Mouse (Mus musculus) MEL (cell line): ENCODE measurements around the gene Herc1. TPM values are rescaled to one million over a fixed set of nuclear protein-coding genes. Genes with fewer than 3 reads are reported as not detected.

ENCODE experiments used
- DNase-seq: peaks from one replicate; pipeline ENCODE4 v3.0.0; 2011; ENCODE audit warnings: low read depth, low spot score
- H3K27ac ChIP-seq: 2 replicates; pipeline ENCODE4 v1.5.1; 2012; ENCODE audit warnings: low read depth, mild to moderate bottlenecking, control low read depth, low read length, moderate library complexity; ENCODE audit not compliant: control insufficient read depth
- H3K27me3 ChIP-seq, 2 experiments: fragments of 150-350 bp in 1 of 2; sonication (generic) in 1 of 2; 2 replicates each; pipeline ENCODE4 v1.6.1; 2012; ENCODE audit warnings: low read length in 2 of 2, mild to moderate bottlenecking in 2 of 2, improper control_type of control experiment in 1 of 2, moderate library complexity in 1 of 2; ENCODE audit not compliant: insufficient read depth in 2 of 2, control insufficient read depth in 1 of 2
- H3K36me3 ChIP-seq, 2 experiments: 2 replicates each; pipeline ENCODE4 v1.6.1; 2012 to 2014; ENCODE audit warnings: low read length in 2 of 2, improper control_type of control experiment in 1 of 2, inconsistent platforms in 1 of 2, mild to moderate bottlenecking in 1 of 2; ENCODE audit not compliant: insufficient read depth in 2 of 2, control insufficient read depth in 1 of 2
- H3K4me1 ChIP-seq, 2 experiments: fragments of 150-350 bp in 1 of 2; sonication (generic) in 1 of 2; 2 replicates each; pipeline ENCODE4 v1.6.1; 2012; ENCODE audit warnings: low read length in 2 of 2, improper control_type of control experiment in 1 of 2, mild to moderate bottlenecking in 1 of 2; ENCODE audit not compliant: insufficient read depth in 2 of 2, control insufficient read depth in 1 of 2
- H3K4me3 ChIP-seq, 2 experiments: fragments of 150-350 bp in 1 of 2; sonication (generic) in 1 of 2; 2 replicates each; pipeline ENCODE4 v1.5.1; 2012; ENCODE audit warnings: low read depth in 2 of 2, low read length in 2 of 2, mild to moderate bottlenecking in 2 of 2, moderate library complexity in 2 of 2, control low read depth in 1 of 2, improper control_type of control experiment in 1 of 2; ENCODE audit not compliant: control insufficient read depth in 1 of 2, insufficient read depth in 1 of 2
- H3K79me2 ChIP-seq: 2 replicates; pipeline ENCODE4 v1.6.1; 2012; ENCODE audit warnings: mild to moderate bottlenecking, low read length, moderate library complexity; ENCODE audit not compliant: control insufficient read depth, poor library complexity, insufficient read depth
- H3K9ac ChIP-seq: 2 replicates; pipeline ENCODE4 v1.6.1; 2012; ENCODE audit warnings: low read depth, mild to moderate bottlenecking, control low read depth, low read length, moderate library complexity; ENCODE audit not compliant: control insufficient read depth, poor library complexity, severe bottlenecking
- H3K9me3 ChIP-seq: fragments of 150-350 bp; sonication (generic); replicated peaks from 2 replicates; pipeline ENCODE4 v1.6.1; 2012; ENCODE audit warnings: mild to moderate bottlenecking, low read length, improper control_type of control experiment, moderate library complexity; ENCODE audit not compliant: insufficient read depth
- BHLHE40 ChIP-seq: IDR thresholded peaks from 2 replicates; pipeline ENCODE4 v1.6.1; 2012; ENCODE audit warnings: low read depth, mild to moderate bottlenecking, inconsistent platforms, low read length, improper control_type of control experiment, borderline replicate concordance
- CHD1 ChIP-seq: IDR thresholded peaks from 2 replicates; pipeline ENCODE4 v1.6.1; 2012; ENCODE audit warnings: low read depth, mild to moderate bottlenecking, inconsistent platforms, low read length, improper control_type of control experiment
- CHD2 ChIP-seq: IDR thresholded peaks from 2 replicates; pipeline ENCODE4 v1.6.1; 2011; ENCODE audit warnings: low read length, improper control_type of control experiment
- CTCF ChIP-seq, 3 experiments: IDR thresholded peaks in 2 of 3; conservative IDR thresholded peaks in 1 of 3; 2 replicates each; pipeline ENCODE4 v1.5.1; 2011 to 2012; ENCODE audit warnings: low read length in 3 of 3, low read depth in 2 of 3, mild to moderate bottlenecking in 2 of 3, improper control_type of control experiment in 1 of 3, inconsistent platforms in 1 of 3, mixed read lengths in 1 of 3, moderate library complexity in 1 of 3; ENCODE audit not compliant: control insufficient read depth in 1 of 3, insufficient read depth in 1 of 3, poor library complexity in 1 of 3, severe bottlenecking in 1 of 3
- EP300 ChIP-seq, 2 experiments: IDR thresholded peaks; 2 replicates each; pipeline ENCODE4 v1.6.1; 2011; ENCODE audit warnings: improper control_type of control experiment in 2 of 2, low read length in 2 of 2, low read depth in 1 of 2, mild to moderate bottlenecking in 1 of 2
- ETS1 ChIP-seq: IDR thresholded peaks from 2 replicates; pipeline ENCODE4 v1.6.1; 2012; ENCODE audit warnings: low read depth, mild to moderate bottlenecking, inconsistent platforms, low read length, improper control_type of control experiment, moderate library complexity
- GATA1 ChIP-seq: IDR thresholded peaks from 2 replicates; pipeline ENCODE4 v1.6.1; 2011; ENCODE audit warnings: low read depth, low read length, improper control_type of control experiment
- HCFC1 ChIP-seq: IDR thresholded peaks from 2 replicates; pipeline ENCODE4 v1.6.1; 2012; ENCODE audit warnings: low read depth, mild to moderate bottlenecking, inconsistent platforms, low read length, improper control_type of control experiment, moderate library complexity
- JUND ChIP-seq: IDR thresholded peaks from 2 replicates; pipeline ENCODE4 v1.6.1; 2011; ENCODE audit warnings: low read depth, mild to moderate bottlenecking, improper control_type of control experiment, low read length
- MAFK ChIP-seq: IDR thresholded peaks from 2 replicates; pipeline ENCODE4 v1.6.1; 2011; ENCODE audit warnings: low read depth, mild to moderate bottlenecking, low read length, improper control_type of control experiment, borderline replicate concordance
- MAX ChIP-seq: IDR thresholded peaks from 2 replicates; pipeline ENCODE4 v1.6.1; 2011; ENCODE audit warnings: low read length, improper control_type of control experiment
- MAZ ChIP-seq: IDR thresholded peaks from 2 replicates; pipeline ENCODE4 v1.6.1; 2012; ENCODE audit warnings: low read depth, mild to moderate bottlenecking, inconsistent platforms, low read length, improper control_type of control experiment
- MEF2A ChIP-seq: IDR thresholded peaks from 2 replicates; pipeline ENCODE4 v1.6.1; 2014; ENCODE audit warnings: low read depth, mild to moderate bottlenecking, inconsistent platforms, low read length, improper control_type of control experiment; ENCODE audit not compliant: poor library complexity, insufficient replicate concordance, severe bottlenecking; ENCODE audit errors: extremely low read depth
- MXI1 ChIP-seq: IDR thresholded peaks from 2 replicates; pipeline ENCODE4 v1.6.1; 2011; ENCODE audit warnings: mild to moderate bottlenecking, low read depth, low read length, improper control_type of control experiment
- MYB ChIP-seq: IDR thresholded peaks from 2 replicates; pipeline ENCODE4 v1.6.1; 2011; ENCODE audit warnings: mild to moderate bottlenecking, low read depth, low read length, improper control_type of control experiment
- MYC ChIP-seq: IDR thresholded peaks from 2 replicates; pipeline ENCODE4 v1.6.1; 2011; ENCODE audit warnings: low read depth, mild to moderate bottlenecking, low read length, improper control_type of control experiment, moderate library complexity
- NELFE ChIP-seq: IDR thresholded peaks from 2 replicates; pipeline ENCODE4 v1.6.1; 2011; ENCODE audit warnings: low read depth, low read length, improper control_type of control experiment
- POLR2A ChIP-seq, 2 experiments: IDR thresholded peaks; 2 replicates each; pipeline ENCODE4 v1.6.1; 2011 to 2012; ENCODE audit warnings: low read length in 2 of 2, mild to moderate bottlenecking in 2 of 2, control low read depth in 1 of 2, improper control_type of control experiment in 1 of 2, low read depth in 1 of 2, moderate library complexity in 1 of 2; ENCODE audit not compliant: control insufficient read depth in 1 of 2, insufficient read depth in 1 of 2, poor library complexity in 1 of 2
- POLR2AphosphoS2 ChIP-seq: IDR thresholded peaks from 2 replicates; pipeline ENCODE4 v1.6.1; 2011; ENCODE audit warnings: low read length, improper control_type of control experiment
- POLR2AphosphoS5 ChIP-seq: IDR thresholded peaks from 2 replicates; pipeline ENCODE4 v1.6.1; 2012; ENCODE audit warnings: low read depth, borderline replicate concordance, mild to moderate bottlenecking, inconsistent platforms, low read length, moderate library complexity, mixed read lengths
- RAD21 ChIP-seq: IDR thresholded peaks from 2 replicates; pipeline ENCODE4 v1.6.1; 2011; ENCODE audit warnings: mild to moderate bottlenecking, low read depth, low read length, improper control_type of control experiment
- RCOR1 ChIP-seq: IDR thresholded peaks from 2 replicates; pipeline ENCODE4 v1.6.1; 2012; ENCODE audit warnings: low read depth, mild to moderate bottlenecking, inconsistent platforms, low read length, improper control_type of control experiment
- SIN3A ChIP-seq: IDR thresholded peaks from 2 replicates; pipeline ENCODE4 v1.6.1; 2012; ENCODE audit warnings: low read length, improper control_type of control experiment, inconsistent platforms
- SMC3 ChIP-seq: IDR thresholded peaks from 2 replicates; pipeline ENCODE4 v1.6.1; 2011; ENCODE audit warnings: low read depth, low read length, improper control_type of control experiment
- TBP ChIP-seq: IDR thresholded peaks from 2 replicates; pipeline ENCODE4 v1.8.0; 2011; ENCODE audit warnings: low read depth, low read length, improper control_type of control experiment
- TCF12 ChIP-seq: IDR thresholded peaks from 2 replicates; pipeline ENCODE4 v1.6.1; 2014; ENCODE audit warnings: low read depth, mild to moderate bottlenecking, inconsistent platforms, low read length, improper control_type of control experiment, moderate library complexity
- UBTF ChIP-seq: IDR thresholded peaks from 2 replicates; pipeline ENCODE4 v1.6.1; 2012; ENCODE audit warnings: low read depth, mild to moderate bottlenecking, inconsistent platforms, low read length, improper control_type of control experiment, moderate library complexity, borderline replicate concordance; ENCODE audit not compliant: insufficient read depth
- USF2 ChIP-seq, 2 experiments: IDR thresholded peaks; 2 replicates each; pipeline ENCODE4 v1.6.1; 2011 to 2012; ENCODE audit warnings: improper control_type of control experiment in 2 of 2, low read length in 2 of 2, borderline replicate concordance in 1 of 2, inconsistent platforms in 1 of 2, low read depth in 1 of 2, mild to moderate bottlenecking in 1 of 2; ENCODE audit not compliant: insufficient read depth in 1 of 2
- ZC3H11A ChIP-seq: IDR thresholded peaks from 2 replicates; pipeline ENCODE4 v1.6.1; 2012; ENCODE audit warnings: low read depth, mild to moderate bottlenecking, inconsistent platforms, low read length, improper control_type of control experiment
- ZKSCAN1 ChIP-seq: IDR thresholded peaks from 2 replicates; pipeline ENCODE4 v1.6.1; 2012; ENCODE audit warnings: low read depth, mild to moderate bottlenecking, inconsistent platforms, low read length, improper control_type of control experiment, moderate library complexity
- ZMIZ1 ChIP-seq: IDR thresholded peaks from 2 replicates; pipeline ENCODE4 v1.6.1; 2012; ENCODE audit warnings: low read depth, mild to moderate bottlenecking, inconsistent platforms, low read length, improper control_type of control experiment, moderate library complexity
- ZNF384 ChIP-seq: IDR thresholded peaks from 2 replicates; pipeline ENCODE4 v1.6.1; 2012; ENCODE audit warnings: low read depth, mild to moderate bottlenecking, inconsistent platforms, low read length, improper control_type of control experiment
- polyA plus RNA-seq, 2 experiments: library from polyadenylated mRNA; stranded (reverse) in 1 of 2; unstranded in 1 of 2; fragments of >175 nt in 1 of 2; fragments of >200 nt in 1 of 2; gene quantifications; 2 replicates each; pipeline versions ENCODE4 v1.2.1 to v1.2.4; 2012; ENCODE audit warnings: low replicate concordance in 2 of 2, low read depth in 1 of 2; ENCODE audit not compliant: insufficient read length in 2 of 2, insufficient read depth in 1 of 2, missing spikeins in 1 of 2
- total RNA-seq: library from RNA; depleted of rRNA; stranded (reverse); fragments of 300-350 nt; gene quantifications from 2 replicates; pipeline ENCODE4 v1.2.3, GENCODE M21; 2012

Gene Herc1
- total and polyA plus RNA-seq, 3 experiments = 22.7 to 28.8 (median 23.2) TPM

GRCm38 (mm10) chr9:66340394-66341094, 9.7 kb upstream of the Herc1 start (continued):
- no peak; the same call in 1 of the 2 replicates for TF ChIP-seq RAD21
- peak; percentile 69 for TF ChIP-seq RCOR1
- 0 out of 2 replicates have a peak, but pooled peaks have one; percentile 19 for TF ChIP-seq MYC

- peak overlapping the region; percentile 88 for H3K27ac ChIP-seq
- no peaks in the 10 kb centered on the region for H3K27me3 ChIP-seq
- peaks cover 0 to 28% of the 10 kb centered on the region in 2 experiments; a peak in 2 of 4 replicates for H3K36me3 ChIP-seq
- H3K9me3 ChIP-seq = no peaks in the 10 kb centered on the region
- peaks cover 21% of the 10 kb centered on the region for H3K79me2 ChIP-seq
- DNase-seq = peak; percentile 93
- peak overlapping the region; percentile 47 to 73 for H3K4me3 ChIP-seq
- H3K4me1 ChIP-seq = peaks cover 25 to 27% of the 10 kb centered on the region in 2 experiments
- H3K9ac ChIP-seq = peak overlapping the region; percentile 58
- TF ChIP-seq MXI1 (peak; percentile 75), MEF2A (no peak), MAFK (peak; percentile 93), RCOR1 (peak; percentile 76), MYC (peak; percentile 75; the same call in 1 of the 2 replicates), BHLHE40 (peak; percentile 66; the same call in 1 of the 2 replicates), POLR2AphosphoS2 (no peak), ZMIZ1 (no peak), SMC3 (no peak), POLR2AphosphoS5 (no peak), RAD21 (no peak), CHD2 (no peak), HCFC1 (peak; percentile 51; the same call in 1 of the 2 replicates), EP300 (IDR thresholded peaks at IDR 0.05; ENCODE audit: low read depth in 1 of 2, low read length in 2 of 2) (peak; percentile 60 to 86), JUND (no peak), ZNF384 (no peak; the same call in 1 of the 2 replicates), POLR2A (IDR thresholded peaks at IDR 0.05; ENCODE audit: control insufficient read depth in 1 of 2, insufficient read depth in 1 of 2, low read depth in 1 of 2, low read length in 2 of 2, poor library complexity in 1 of 2) (peak in 1 of 2 experiments; percentile 31; a peak in 1 of 4 replicates), CHD1 (no peak), ZKSCAN1 (no peak), ZC3H11A (no peak), CTCF (IDR thresholded peaks at IDR 0.05 in 2 of 3, conservative IDR thresholded peaks at IDR 0.05 in 1 of 3; ENCODE audit: control insufficient read depth in 1 of 3, insufficient read depth in 1 of 3, low read depth in 2 of 3, low read length in 3 of 3, poor library complexity in 1 of 3, severe bottlenecking in 1 of 3) (no peak), TCF12 (peak; percentile 44), TBP (peak; percentile 76; the same call in 1 of the 2 replicates), NELFE (peak; percentile 50), USF2 (IDR thresholded peaks at IDR 0.05; ENCODE audit: borderline replicate concordance in 1 of 2, insufficient read depth in 1 of 2, low read depth in 1 of 2, low read length in 2 of 2) (no peak), GATA1 (peak; percentile 92), SIN3A (peak; percentile 91), MAX (peak; percentile 49), ETS1 (peak; percentile 95), MYB (no peak), UBTF (no peak), MAZ (no peak)
Observed at GRCm38 (mm10) chr9:66347405-66348035, 2.7 kb upstream of the Herc1 start.
